In the genomic region with DNA sequence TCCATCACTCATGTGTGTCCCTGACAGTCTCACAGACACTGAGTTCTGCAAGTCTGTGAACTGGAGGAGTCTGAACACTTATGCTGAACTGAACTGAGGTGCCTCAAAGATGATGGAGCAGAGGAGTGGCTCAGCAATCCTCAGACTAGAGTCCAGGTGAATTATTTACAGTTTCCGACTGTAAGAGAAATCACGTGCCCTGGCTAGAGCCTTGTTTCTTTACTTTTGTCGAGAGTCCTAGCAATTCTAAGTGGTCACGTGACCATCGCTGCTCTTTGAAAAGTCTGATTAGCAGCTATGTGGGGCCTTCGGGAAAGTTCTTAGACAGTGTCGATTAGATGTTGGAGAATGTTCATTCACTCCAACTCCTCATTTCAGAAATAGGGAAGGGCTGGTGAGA, we compare ENCODE assay signal across 13 mouse cellular contexts. TPM values are rescaled to one million over a fixed set of nuclear protein-coding genes. Genes with fewer than 3 reads are reported as not detected.
DNase-seq lines count a peak whose midpoint lies in the region; ATAC-seq and TF ChIP-seq lines count a peak whose summit lies in the region.
"Had no signal": no experiment of that assay in that cellular context is flagged by ENCODE, and none has a peak within 500 bp of the region (broad histone marks: within the 10 kb centered on the region; RNA-seq: fewer than 3 reads in every experiment).

No protein-coding gene starts in this region.

- H3K79me2 ChIP-seq in macrophage (ENCODE audit: inconsistent target), result peaks cover 17% of the 10 kb centered on the region; the same call in 1 of the 2 replicates

- no peak overlapping the region for H3K4me3 ChIP-seq in bone marrow macrophage, adult 2 months (ENCODE audit: insufficient read depth, low read length)
- H3K4me3 ChIP-seq in liver, embryonic 12.5 days, result no peak overlapping the region
- H3K4me3 ChIP-seq in macrophage (ENCODE audit: inconsistent target), result no peak overlapping the region

- H3K4me2 ChIP-seq in liver, embryonic 12.5 days, result no peak overlapping the region

- no peak for TF ChIP-seq CTCF in bone marrow macrophage, adult 2 months (IDR thresholded peaks at IDR 0.05; ENCODE audit: low read depth, low read length)

- H3K27ac ChIP-seq in bone marrow macrophage, adult 2 months (ENCODE audit: insufficient read depth, low read depth, low read length), result peak overlapping the region; percentile 22
- peak overlapping the region; percentile 61 for H3K27ac ChIP-seq in liver, embryonic 12.5 days
- peak overlapping the region; percentile 79 for H3K27ac ChIP-seq in macrophage

- H3K9ac ChIP-seq in liver, embryonic 12.5 days, result no peak overlapping the region

- ATAC-seq in liver, embryonic 12.5 days, result no peak
- no peak for ATAC-seq in erythroid progenitor cell, adult 5-6 weeks (replicated peaks; ENCODE audit: low FRiP score, poor library complexity, severe bottlenecking)

- peaks cover 5% of the 10 kb centered on the region for H3K36me3 ChIP-seq in liver, embryonic 12.5 days
- H3K36me3 ChIP-seq in macrophage (ENCODE audit: inconsistent target), result no peaks in the 10 kb centered on the region

- TF ChIP-seq POLR2A in bone marrow macrophage, adult 2 months (IDR thresholded peaks at IDR 0.05; ENCODE audit: borderline replicate concordance, low read depth, low read length), result no peak

- H3K4me1 ChIP-seq in bone marrow macrophage, adult 2 months (ENCODE audit: control insufficient read depth, insufficient read depth, low read length), result peaks cover 51% of the 10 kb centered on the region
- peaks cover 25% of the 10 kb centered on the region for H3K4me1 ChIP-seq in liver, embryonic 12.5 days

- peak; percentile 74 for DNase-seq in kidney, adult 18-20 months
- no peak for DNase-seq in right cerebral cortex, postnatal 14 days
- DNase-seq in spleen, postnatal 10 days (ENCODE audit: low spot score in 2 of 2), result no peak
- DNase-seq: embryo, embryonic 11 days had no signal

- no peaks in the 10 kb centered on the region for H3K9me3 ChIP-seq in liver, embryonic 12.5 days (replicated peaks)

- peaks cover 26% of the 10 kb centered on the region for H3K27me3 ChIP-seq in liver, embryonic 12.5 days (replicated peaks)

- WGBS in liver, embryonic 12.5 days (ENCODE audit: insufficient replicate concordance), result 48% methylated on average over 7 of the region's 7 CpGs
- 46% methylated on average over 7 of the region's 7 CpGs for WGBS in macrophage (ENCODE audit: missing documents)

RNA-seq across cellular contexts. Expression of a gene that starts 1.2 kb away (rescaled TPM):
- 33.3 and 33.9 TPM in 2 replicates for polyA plus RNA-seq in bone marrow macrophage, adult 2 months (2012; ENCODE audit: insufficient read depth, insufficient read length, missing spikeins)
- polyA plus RNA-seq in liver, embryonic 12.5 days (2016; fragmentation: Nextera tagmentation; extraction: Ambion mirVana), result 36.1 and 37.9 TPM in 2 replicates
- 10 to 100 TPM in 21 of 26 experiments, 1 to 10 TPM in 5; 6.5 to 22.0 (median 12.5) TPM for total RNA-seq in macrophage (2018; cell fraction: chromatin; rRNA removed)
- total RNA-seq in macrophage (2018; cell fraction: cytosol; rRNA removed), result 10 to 100 TPM; 18.2 to 41.3 (median 30.7) TPM
- total RNA-seq in macrophage (2018; cell fraction: nucleus; rRNA removed), result 10 to 100 TPM in 25 of 26 experiments, 1 to 10 TPM in 1; 9.1 to 26.2 (median 17.8) TPM
- polyA plus RNA-seq in macrophage (2018), result 6.9 to 30.0 TPM (median 27.8 TPM) in 3 replicates
- total RNA-seq in erythroid progenitor cell, adult 5-6 weeks (2015; ENCODE audit: low replicate concordance), result 8.8 and 10.8 TPM in 2 replicates
- total RNA-seq in erythroid progenitor cell, adult 5-6 weeks (2017; ENCODE audit: low replicate concordance), result 3.1 and 5.3 TPM in 2 replicates

RNA-seq across cellular contexts. Expression of a gene that starts 2.8 kb away (rescaled TPM):
- polyA plus RNA-seq in bone marrow macrophage, adult 2 months (2012; ENCODE audit: insufficient read depth, insufficient read length, missing spikeins), result not detected in 2 replicates
- polyA plus RNA-seq in liver, embryonic 12.5 days (2016; fragmentation: Nextera tagmentation; extraction: Ambion mirVana), result 4.7 and 5.2 TPM in 2 replicates
- 1 to 10 TPM in 2 of 26 experiments, under 1 TPM in 2, not detected in 22; 0.80 to 2.1 (median 1.00) TPM for total RNA-seq in macrophage (2018; cell fraction: chromatin; rRNA removed)
- 10 to 100 TPM in 2 of 26 experiments, 1 to 10 TPM in 21, under 1 TPM in 2, not detected in 1; 0.24 to 13.8 (median 4.8) TPM for total RNA-seq in macrophage (2018; cell fraction: cytosol; rRNA removed)
- total RNA-seq in macrophage (2018; cell fraction: nucleus; rRNA removed), result 1 to 10 TPM in 17 of 26 experiments, under 1 TPM in 1, not detected in 8; 0.64 to 8.1 (median 2.6) TPM
- polyA plus RNA-seq in macrophage (2018), result 0.30 TPM in 1 of 3 replicates, not detected in the others
- not detected in 2 replicates for total RNA-seq in erythroid progenitor cell, adult 5-6 weeks (2015; ENCODE audit: low replicate concordance)
- not detected in 2 replicates for total RNA-seq in erythroid progenitor cell, adult 5-6 weeks (2017; ENCODE audit: low replicate concordance)
- total RNA-seq: megakaryocyte progenitor cell, adult 5-6 weeks had no signal

RNA-seq across cellular contexts. Expression of a gene that starts 14.3 kb away (rescaled TPM):
- polyA plus RNA-seq in bone marrow macrophage, adult 2 months (2012; ENCODE audit: insufficient read depth, insufficient read length, missing spikeins), result 125 and 132 TPM in 2 replicates
- polyA plus RNA-seq in liver, embryonic 12.5 days (2016; fragmentation: Nextera tagmentation; extraction: Ambion mirVana), result 31.3 and 31.8 TPM in 2 replicates
- 1,000 to 10,000 TPM in 5 of 26 experiments, 100 to 1,000 TPM in 14, 10 to 100 TPM in 7; 32.1 to 2,513 (median 588) TPM for total RNA-seq in macrophage (2018; cell fraction: chromatin; rRNA removed)
- 1,000 to 10,000 TPM in 10 of 26 experiments, 100 to 1,000 TPM in 16; 124 to 5,022 (median 365) TPM for total RNA-seq in macrophage (2018; cell fraction: cytosol; rRNA removed)
- 1,000 to 10,000 TPM in 16 of 26 experiments, 100 to 1,000 TPM in 10; 160 to 4,105 (median 1,154) TPM for total RNA-seq in macrophage (2018; cell fraction: nucleus; rRNA removed)
- polyA plus RNA-seq in macrophage (2018), result 114 to 215 TPM (median 133 TPM) in 3 replicates
- 2.5 and 7.2 TPM in 2 replicates for total RNA-seq in erythroid progenitor cell, adult 5-6 weeks (2015; ENCODE audit: low replicate concordance)
- total RNA-seq in erythroid progenitor cell, adult 5-6 weeks (2017; ENCODE audit: low replicate concordance), result 5.7 and 7.2 TPM in 2 replicates
- total RNA-seq: megakaryocyte progenitor cell, adult 5-6 weeks had no signal

RNA-seq across cellular contexts. Expression of a gene that starts 15.6 kb away (rescaled TPM):
- not detected in 2 replicates for polyA plus RNA-seq in bone marrow macrophage, adult 2 months (2012; ENCODE audit: insufficient read depth, insufficient read length, missing spikeins)
- polyA plus RNA-seq in liver, embryonic 12.5 days (2016; fragmentation: Nextera tagmentation; extraction: Ambion mirVana), result not detected in 2 replicates
- not detected for total RNA-seq in macrophage (2018; cell fraction: chromatin; rRNA removed)
- total RNA-seq in macrophage (2018; cell fraction: cytosol; rRNA removed), result not detected
- not detected for total RNA-seq in macrophage (2018; cell fraction: nucleus; rRNA removed)
- not detected in 3 replicates for polyA plus RNA-seq in macrophage (2018)
- not detected in 2 replicates for total RNA-seq in erythroid progenitor cell, adult 5-6 weeks (2015; ENCODE audit: low replicate concordance)
- not detected in 2 replicates for total RNA-seq in erythroid progenitor cell, adult 5-6 weeks (2017; ENCODE audit: low replicate concordance)
- total RNA-seq: layer of hippocampus, postnatal 10 days; megakaryocyte progenitor cell, adult 5-6 weeks had no signal
- polyA plus RNA-seq: heart, embryonic 16.5 days; neural tube, embryonic 11.5 days; spleen, adult 2 months had no signal

RNA-seq across cellular contexts. Expression of a gene that starts 28.0 kb away (rescaled TPM):
- 67.6 and 75.8 TPM in 2 replicates for polyA plus RNA-seq in bone marrow macrophage, adult 2 months (2012; ENCODE audit: insufficient read depth, insufficient read length, missing spikeins)
- 0.94 and 1.7 TPM in 2 replicates for polyA plus RNA-seq in liver, embryonic 12.5 days (2016; fragmentation: Nextera tagmentation; extraction: Ambion mirVana)
- total RNA-seq in macrophage (2018; cell fraction: chromatin; rRNA removed), result 1 to 10 TPM; 1.2 to 7.3 (median 3.6) TPM
- 10 to 100 TPM; 12.6 to 37.1 (median 24.2) TPM for total RNA-seq in macrophage (2018; cell fraction: cytosol; rRNA removed)
- total RNA-seq in macrophage (2018; cell fraction: nucleus; rRNA removed), result 10 to 100 TPM in 4 of 26 experiments, 1 to 10 TPM in 21, under 1 TPM in 1; 0.87 to 14.7 (median 6.1) TPM
- polyA plus RNA-seq in macrophage (2018), result 13.0 to 46.6 TPM (median 28.5 TPM) in 3 replicates
- total RNA-seq in erythroid progenitor cell, adult 5-6 weeks (2015; ENCODE audit: low replicate concordance), result 6.3 TPM in 1 of 2 replicates, not detected in the other
- total RNA-seq in erythroid progenitor cell, adult 5-6 weeks (2017; ENCODE audit: low replicate concordance), result 0.61 TPM in 1 of 2 replicates, not detected in the other

Comparison
In these comparisons a context has a peak if more than half of its experiments do, and no peak if none do; other contexts are left out.
1. H3K27ac ChIP-seq: peak in every context shown above with its lines; median percentile 79 in macrophage; 61 in liver, embryonic 12.5 days; 22 in bone marrow macrophage, adult 2 months.